Mouse (Mus musculus) liver, embryonic 14.5 days (tissue): ENCODE measurements around the gene Vegfa. TPM values are rescaled to one million over a fixed set of nuclear protein-coding genes. Genes with fewer than 3 reads are reported as not detected.

ENCODE experiments used
- ATAC-seq: fragments of 200-750 bp; cut with Nextera tagmentation; 2 replicates; pipeline ENCODE4 v1.8.0; 2017; ENCODE audit warnings: moderate number of reproducible peaks, mild to moderate bottlenecking, moderate library complexity; ENCODE audit not compliant: insufficient read depth
- DNase-seq, 3 experiments: peaks; one replicate each; pipeline ENCODE4 v3.0.0-alpha.2; 2012 to 2013; ENCODE audit warnings: low read depth in 3 of 3, low spot score in 3 of 3
- H3K27ac ChIP-seq: fragments of 300-500 bp; sonication (generic); 2 replicates; pipeline ENCODE4 v1.5.1; 2014; ENCODE audit warnings: moderate library complexity, mild to moderate bottlenecking, control low read depth, inconsistent platforms
- H3K27me3 ChIP-seq: fragments of 300-500 bp; sonication (generic); 2 replicates; pipeline ENCODE4 v1.6.1; 2014; ENCODE audit warnings: mild to moderate bottlenecking, low read length, moderate library complexity; ENCODE audit not compliant: control insufficient read depth, insufficient read depth
- H3K36me3 ChIP-seq: fragments of 300-500 bp; sonication (generic); replicated peaks from 2 replicates; pipeline ENCODE4 v1.6.1; 2014; ENCODE audit warnings: low read depth; ENCODE audit not compliant: control insufficient read depth, insufficient read depth
- H3K4me1 ChIP-seq, 2 experiments: fragments of 200-500 bp in 1 of 2; fragments of 300-500 bp in 1 of 2; sonication (generic) in 1 of 2; replicated peaks; 2 replicates each; pipeline ENCODE4 v1.6.1; 2012 to 2014; ENCODE audit warnings: antibody characterized with exemption in 1 of 2, inconsistent platforms in 1 of 2, low read length in 1 of 2; ENCODE audit not compliant: control insufficient read depth in 2 of 2, insufficient read depth in 2 of 2
- H3K4me2 ChIP-seq: fragments of 300-500 bp; sonication (generic); 2 replicates; pipeline ENCODE4 v1.6.1; 2014; ENCODE audit warnings: low read depth, mild to moderate bottlenecking, control low read depth, moderate library complexity
- H3K4me3 ChIP-seq, 2 experiments: fragments of 200-500 bp in 1 of 2; fragments of 300-500 bp in 1 of 2; sonication (generic) in 1 of 2; 2 replicates each; pipeline ENCODE4 v1.5.1; 2012 to 2014; ENCODE audit warnings: low read depth in 2 of 2, low read length in 2 of 2, mild to moderate bottlenecking in 2 of 2, control low read depth in 1 of 2, inconsistent platforms in 1 of 2, moderate library complexity in 1 of 2; ENCODE audit not compliant: insufficient read depth in 1 of 2
- H3K9ac ChIP-seq: fragments of 300-500 bp; sonication (generic); replicated peaks from 2 replicates; pipeline ENCODE4 v1.6.1; 2014; ENCODE audit warnings: mild to moderate bottlenecking, control low read depth, moderate library complexity
- H3K9me3 ChIP-seq: fragments of 300-500 bp; sonication (generic); 2 replicates; pipeline ENCODE4 v1.6.1; 2016; ENCODE audit warnings: low read length, mixed read lengths; ENCODE audit not compliant: control insufficient read depth
- CTCF ChIP-seq: IDR thresholded peaks from 2 replicates; pipeline ENCODE4 v1.5.1; 2016; ENCODE audit warnings: antibody characterized with exemption, low read depth, control low read depth
- EP300 ChIP-seq: IDR thresholded peaks from 2 replicates; pipeline ENCODE4 v1.6.1; 2016; ENCODE audit warnings: antibody characterized with exemption, low read depth
- WGBS: fragments of 180-500 bp; shearing (Covaris S2); extraction: QIAGEN DNeasy Blood & Tissue Kit; methylation state at CpG from one replicate; pipeline ENCODE4 v1.1.7; 2014; ENCODE audit not compliant: insufficient replicate concordance; 5-methylcytosine and 5-hydroxymethylcytosine counted together
- polyA plus RNA-seq, 2 experiments: library from polyadenylated mRNA; depleted of rRNA in 1 of 2; stranded (reverse) in 1 of 2; unstranded in 1 of 2; fragments of >200 nt; fragmentation: Nextera tagmentation in 1 of 2; extraction: Ambion mirVana in 1 of 2; gene quantifications; 2 replicates each; pipeline versions ENCODE4 v1.2.1 to v1.2.3; 2012 to 2014

Vegfa gene
- polyA plus RNA-seq, 2 experiments: 1.2 to 33.9 TPM

GRCm38 (mm10) chr17:46029052-46029553, 3.1 kb downstream of the Vegfa start:
- Histone ChIP-seq H3K27me3 (no peaks in the 10 kb centered on the region), H3K36me3 (peaks cover 6% of the 10 kb centered on the region), H3K4me1 (peaks cover 3 to 21% of the 10 kb centered on the region in 2 experiments), H3K4me3 (peak overlapping the region; percentile 59 to 73), H3K4me2 (peak overlapping the region; percentile 88), H3K9me3 (no peaks in the 10 kb centered on the region), H3K9ac (peak overlapping the region; percentile 82), H3K27ac (peak overlapping the region; percentile 33)
- DNase-seq (no peak), ATAC-seq (no peak)
- WGBS: 52% methylated on average over 2 of the region's 2 CpGs
- TF ChIP-seq CTCF (no peak), EP300 (no peak)

- peak overlapping the region; percentile 88 for H3K4me2 ChIP-seq
- DNase-seq: no peak
- H3K9me3 ChIP-seq: no peaks in the 10 kb centered on the region
- H3K9ac ChIP-seq: 0 out of 2 replicates have a peak overlapping the region, but pooled peaks have one; percentile 2
- peaks cover 3 to 19% of the 10 kb centered on the region in 2 experiments for H3K4me1 ChIP-seq
- peak overlapping the region; percentile 33; the same call in 1 of the 2 replicates for H3K27ac ChIP-seq
- H3K27me3 ChIP-seq: no peaks in the 10 kb centered on the region
- H3K36me3 ChIP-seq: peaks cover 10% of the 10 kb centered on the region
- 48% methylated on average over 15 of the region's 15 CpGs for WGBS
- TF ChIP-seq EP300 (no peak), CTCF (no peak)
- ATAC-seq: no peak
- H3K4me3 ChIP-seq: peak overlapping the region; percentile 59 to 73; a peak in 3 of 4 replicates
Observed at GRCm38 (mm10) chr17:46028210-46029051, 3.7 kb downstream of the Vegfa start.

- no peak overlapping the region; a peak in 1 of 4 replicates for H3K4me3 ChIP-seq
Observed at GRCm38 (mm10) chr17:46027066-46027917, 4.9 kb downstream of the Vegfa start.

GRCm38 (mm10) chr17:46025927-46026668, 6.1 kb downstream of the Vegfa start:
- no peak overlapping the region for H3K9ac ChIP-seq
- H3K36me3 ChIP-seq: peaks cover 19% of the 10 kb centered on the region
- H3K27ac ChIP-seq: no peak overlapping the region
- no peak for ATAC-seq
- H3K4me3 ChIP-seq: no peak overlapping the region
- TF ChIP-seq EP300: no peak
- TF ChIP-seq CTCF: no peak
- H3K4me2 ChIP-seq: no peak overlapping the region
- H3K27me3 ChIP-seq: no peaks in the 10 kb centered on the region
- H3K4me1 ChIP-seq: peaks cover 3 to 15% of the 10 kb centered on the region in 2 experiments
- WGBS: 66% methylated on average over 11 of the region's 11 CpGs
- no peaks in the 10 kb centered on the region for H3K9me3 ChIP-seq
- DNase-seq: no peak

More at GRCm38 (mm10) chr17:46027066-46027917, 4.9 kb downstream of the Vegfa start:
- no peak for TF ChIP-seq EP300
- TF ChIP-seq CTCF: peak; percentile 77
- H3K9ac ChIP-seq: no peak overlapping the region
- no peaks in the 10 kb centered on the region for H3K27me3 ChIP-seq
- H3K4me2 ChIP-seq: peak overlapping the region; percentile 88
- H3K27ac ChIP-seq: no peak overlapping the region
- H3K9me3 ChIP-seq: no peaks in the 10 kb centered on the region
- DNase-seq: peak in 1 of 3 experiments; percentile 33
- peaks cover 12% of the 10 kb centered on the region for H3K36me3 ChIP-seq
- H3K4me1 ChIP-seq: peaks cover 3 to 15% of the 10 kb centered on the region in 2 experiments
- no peak for ATAC-seq
- WGBS: 26% methylated on average over 16 of the region's 16 CpGs
